Mouse (Mus musculus) kidney, embryonic 15.5 days (tissue): Measurements from ENCODE around the gene Gm4871. TPM values are rescaled to one million over a fixed set of nuclear protein-coding genes. Genes with fewer than 3 reads are reported as not detected.
"Not testable (repeated sequence)": the region's sequence is repeated elsewhere in the genome, so short reads cannot be mapped to it uniquely, and the experiment has no call there.

ENCODE experiments used
- ATAC-seq: fragments of 200-750 bp; cut with Nextera tagmentation; replicated peaks from 2 replicates; pipeline ENCODE4 v1.8.0; 2017; ENCODE audit warnings: moderate TSS enrichment; ENCODE audit not compliant: low FRiP score
- H3K27ac ChIP-seq: fragments of 300-500 bp; sonication (generic); 2 replicates; pipeline ENCODE4 v1.5.1; 2015; ENCODE audit warnings: mild to moderate bottlenecking, inconsistent platforms
- H3K27me3 ChIP-seq: fragments of 300-500 bp; sonication (generic); 2 replicates; pipeline ENCODE4 v1.6.1; 2015; ENCODE audit warnings: inconsistent platforms
- H3K36me3 ChIP-seq: fragments of 300-500 bp; sonication (generic); 2 replicates; pipeline ENCODE4 v1.6.1; 2015; ENCODE audit warnings: inconsistent platforms
- H3K4me1 ChIP-seq: fragments of 300-500 bp; sonication (generic); 2 replicates; pipeline ENCODE4 v1.6.1; 2015; ENCODE audit warnings: inconsistent platforms
- H3K4me2 ChIP-seq: fragments of 300-500 bp; sonication (generic); 2 replicates; pipeline ENCODE4 v1.6.1; 2015; ENCODE audit warnings: moderate library complexity, mild to moderate bottlenecking, inconsistent platforms
- H3K4me3 ChIP-seq: fragments of 300-500 bp; sonication (generic); replicated peaks from 2 replicates; pipeline ENCODE4 v1.5.1; 2015; ENCODE audit warnings: mild to moderate bottlenecking, inconsistent platforms
- H3K9ac ChIP-seq: fragments of 300-500 bp; sonication (generic); 2 replicates; pipeline ENCODE4 v1.6.1; 2015; ENCODE audit warnings: mild to moderate bottlenecking, inconsistent platforms
- H3K9me3 ChIP-seq: fragments of 300-500 bp; sonication (generic); replicated peaks from 2 replicates; pipeline ENCODE4 v1.6.1; 2016; ENCODE audit warnings: inconsistent platforms
- WGBS: fragments of 180-500 bp; shearing (Covaris S2); methylation state at CpG from one replicate; pipeline ENCODE4 v1.1.7; 2015; ENCODE audit warnings: mixed read lengths; 5-methylcytosine and 5-hydroxymethylcytosine counted together
- polyA plus RNA-seq: library from polyadenylated mRNA; unstranded; fragments of >200 nt; fragmentation: Nextera tagmentation; extraction: Ambion mirVana; gene quantifications from 2 replicates; pipeline ENCODE4 v1.2.1, GENCODE M21; 2015

The Gm4871 gene
- polyA plus RNA-seq, result not detected in 2 replicates

DNA sequence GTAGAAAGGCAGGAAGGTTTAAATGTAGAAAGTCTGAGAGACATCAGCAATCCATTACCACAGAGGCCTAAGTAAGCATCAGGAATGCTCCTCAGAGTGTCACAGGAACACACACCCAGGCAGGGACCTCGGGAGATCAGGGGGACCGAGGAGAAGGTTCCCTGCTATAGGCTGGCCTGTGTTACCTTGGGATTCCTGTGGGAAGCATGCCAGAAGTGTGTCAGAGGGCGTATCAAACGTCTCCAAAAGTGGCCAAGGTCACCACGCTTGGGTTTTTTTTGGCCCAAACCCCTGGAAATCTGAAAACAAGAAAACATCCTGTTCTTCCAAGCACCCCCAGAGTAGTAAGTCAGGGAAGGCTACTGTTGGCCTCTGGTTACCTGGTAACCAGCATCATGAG is at the start of gene Gm4871:
TSS of gene Gm4871 (minus strand) at position 364 of the 400 bp plus-strand sequence.
- H3K4me1 ChIP-seq, H3K4me3 ChIP-seq, H3K36me3 ChIP-seq, H3K27me3 ChIP-seq, H3K4me2 ChIP-seq, H3K9ac ChIP-seq, ATAC-seq, H3K27ac ChIP-seq, H3K9me3 ChIP-seq: not testable (repeated sequence)
- WGBS, result 56% methylated on average over 5 of the region's 5 CpGs

DNA sequence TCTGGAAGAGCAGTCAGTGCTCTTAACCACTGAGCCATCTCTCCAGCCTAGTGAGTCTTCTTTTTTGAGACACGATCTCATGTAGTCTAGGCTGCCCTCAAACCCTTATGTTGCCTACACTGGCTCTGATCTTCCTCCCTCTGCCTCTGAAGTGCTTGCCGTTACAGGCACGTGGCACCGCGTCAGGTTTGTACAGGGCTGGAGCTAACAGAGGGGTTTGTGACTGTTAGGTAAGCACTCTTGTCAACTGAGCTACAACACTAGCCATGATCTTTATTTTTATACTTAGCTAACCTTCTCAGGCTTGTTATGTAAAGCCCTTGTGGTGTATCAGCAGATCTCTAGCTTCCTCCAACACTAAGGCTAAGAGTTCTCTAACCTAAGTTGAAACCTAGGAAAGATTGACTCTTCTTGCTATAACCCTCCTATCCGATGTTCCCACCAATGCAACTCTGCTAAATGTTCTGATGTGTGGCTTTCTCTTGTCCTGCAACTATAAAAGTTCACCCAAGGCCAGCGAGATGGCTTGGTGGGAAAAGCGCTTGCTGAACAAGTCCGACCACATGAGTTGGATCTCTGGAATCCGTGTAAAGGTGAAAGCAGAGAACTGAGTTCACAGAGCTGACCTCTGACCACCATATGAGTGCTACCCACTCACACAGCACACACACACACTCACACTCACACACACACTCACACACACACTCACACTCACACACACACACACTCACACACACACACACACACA is 49.5 kb upstream of the Gm4871 start:
- no peak overlapping the region for H3K9ac ChIP-seq
- WGBS, result 87% methylated on average over 10 of the region's 10 CpGs
- no peak overlapping the region for H3K27ac ChIP-seq
- H3K4me2 ChIP-seq, result no peak overlapping the region
- H3K9me3 ChIP-seq, result no peaks in the 10 kb centered on the region
- ATAC-seq, result no peak
- 0 out of 2 replicates have a peak, but pooled peaks cover 6% of the 10 kb centered on the region for H3K36me3 ChIP-seq
- no peak overlapping the region for H3K4me3 ChIP-seq
- peaks cover 15% of the 10 kb centered on the region for H3K4me1 ChIP-seq
- H3K27me3 ChIP-seq, result no peaks in the 10 kb centered on the region

GRCm38 (mm10) chr5:145075081-145075480 is 42.5 kb upstream of the Gm4871 start:
- 60% methylated on average over 3 of the region's 3 CpGs for WGBS
- no peak for ATAC-seq

GRCm38 (mm10) chr5:145071342-145071741 is 38.8 kb upstream of the Gm4871 start:
- Histone ChIP-seq H3K4me3 (no peak overlapping the region), H3K9me3 (no peaks in the 10 kb centered on the region), H3K27me3 (peaks cover 3% of the 10 kb centered on the region; the same call in 1 of the 2 replicates), H3K27ac (no peak overlapping the region), H3K9ac (no peak overlapping the region), H3K4me1 (no peaks in the 10 kb centered on the region), H3K4me2 (no peak overlapping the region), H3K36me3 (no peaks in the 10 kb centered on the region)
- WGBS, result 60% methylated on average over 6 of the region's 6 CpGs
- no peak for ATAC-seq

More at GRCm38 (mm10) chr5:145075081-145075480, 42.5 kb upstream of the Gm4871 start:
- Histone ChIP-seq H3K27me3 (no peaks in the 10 kb centered on the region), H3K27ac (no peak overlapping the region), H3K9ac (no peak overlapping the region), H3K9me3 (no peaks in the 10 kb centered on the region), H3K36me3 (no peaks in the 10 kb centered on the region), H3K4me3 (no peak overlapping the region), H3K4me2 (no peak overlapping the region), H3K4me1 (no peaks in the 10 kb centered on the region)

- no peak overlapping the region for H3K4me3 ChIP-seq
- no peaks in the 10 kb centered on the region for H3K4me1 ChIP-seq
- no peak overlapping the region for H3K4me2 ChIP-seq
- H3K9ac ChIP-seq, result no peak overlapping the region
- no peaks in the 10 kb centered on the region for H3K36me3 ChIP-seq
- no peaks in the 10 kb centered on the region for H3K9me3 ChIP-seq
- H3K27ac ChIP-seq, result no peak overlapping the region
- peak; percentile 40; the same call in 1 of the 2 replicates for ATAC-seq
- 0% methylated on average over 5 of the region's 5 CpGs for WGBS
- H3K27me3 ChIP-seq, result peaks cover 3% of the 10 kb centered on the region; the same call in 1 of the 2 replicates
These were observed 37.2 kb upstream of the Gm4871 start for GRCm38 (mm10) chr5:145069707-145070106.

GRCm38 (mm10) chr5:145068863-145069262 is 36.3 kb upstream of the Gm4871 start:
- Histone ChIP-seq H3K27me3 (peaks cover 3% of the 10 kb centered on the region; the same call in 1 of the 2 replicates), H3K4me3 (no peak overlapping the region), H3K4me1 (no peaks in the 10 kb centered on the region), H3K9me3 (no peaks in the 10 kb centered on the region), H3K27ac (no peak overlapping the region), H3K4me2 (no peak overlapping the region), H3K36me3 (no peaks in the 10 kb centered on the region), H3K9ac (no peak overlapping the region)
- no peak for ATAC-seq
- 50% methylated on average over 3 of the region's 3 CpGs for WGBS

- no peak for ATAC-seq
- H3K4me1 ChIP-seq, result no peaks in the 10 kb centered on the region
- H3K9ac ChIP-seq, result no peak overlapping the region
- 95% methylated on average over 1 of the region's 1 CpGs for WGBS
- H3K4me2 ChIP-seq, result no peak overlapping the region
- H3K36me3 ChIP-seq, result no peaks in the 10 kb centered on the region
- no peak overlapping the region for H3K27ac ChIP-seq
- H3K27me3 ChIP-seq, result peaks cover 3% of the 10 kb centered on the region; the same call in 1 of the 2 replicates
- no peak overlapping the region for H3K4me3 ChIP-seq
- no peaks in the 10 kb centered on the region for H3K9me3 ChIP-seq
These were observed 32.3 kb upstream of the Gm4871 start for GRCm38 (mm10) chr5:145064765-145065340.

GRCm38 (mm10) chr5:145059524-145059923 is 27.0 kb upstream of the Gm4871 start:
- Histone ChIP-seq H3K4me1 (no peaks in the 10 kb centered on the region), H3K4me2 (no peak overlapping the region), H3K27me3 (no peaks in the 10 kb centered on the region), H3K9me3 (no peaks in the 10 kb centered on the region), H3K9ac (no peak overlapping the region), H3K4me3 (no peak overlapping the region), H3K27ac (no peak overlapping the region), H3K36me3 (no peaks in the 10 kb centered on the region)
- ATAC-seq, result 0 out of 2 replicates have a peak, but pooled peaks have one; percentile 29
- 85% methylated on average over 2 of the region's 2 CpGs for WGBS

GRCm38 (mm10) chr5:145058722-145059121 is 26.2 kb upstream of the Gm4871 start:
- Histone ChIP-seq H3K4me2 (no peak overlapping the region), H3K9ac (no peak overlapping the region), H3K4me1 (no peaks in the 10 kb centered on the region), H3K27me3 (no peaks in the 10 kb centered on the region), H3K9me3 (no peaks in the 10 kb centered on the region), H3K27ac (no peak overlapping the region), H3K36me3 (no peaks in the 10 kb centered on the region), H3K4me3 (no peak overlapping the region)
- WGBS, result 92% methylated on average over 7 of the region's 7 CpGs
- ATAC-seq, result no peak

DNA sequence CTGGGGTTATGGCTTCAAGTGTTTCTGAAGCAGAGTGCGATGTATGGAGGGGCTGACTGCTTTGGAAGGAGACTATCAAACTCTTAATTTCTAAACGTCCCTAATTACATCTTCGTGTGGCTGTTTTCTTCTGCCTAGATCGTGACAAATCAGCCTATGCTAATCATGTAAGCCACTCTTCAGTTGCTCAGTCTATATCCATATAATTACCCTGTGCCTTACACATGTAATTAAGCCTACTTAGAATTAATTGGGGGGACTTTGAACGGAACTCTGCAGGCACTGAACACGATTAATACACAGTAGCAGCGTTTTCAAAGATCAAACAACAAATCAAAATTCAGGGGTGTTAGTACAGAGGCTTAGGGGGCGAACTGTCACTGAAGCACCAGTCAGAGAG is 25.4 kb upstream of the Gm4871 start:
- Histone ChIP-seq H3K4me1 (no peaks in the 10 kb centered on the region), H3K27ac (no peak overlapping the region), H3K27me3 (no peaks in the 10 kb centered on the region), H3K4me3 (no peak overlapping the region), H3K9ac (no peak overlapping the region), H3K4me2 (no peak overlapping the region), H3K36me3 (no peaks in the 10 kb centered on the region), H3K9me3 (no peaks in the 10 kb centered on the region)
- ATAC-seq, result no peak
- 77% methylated on average over 8 of the region's 8 CpGs for WGBS

DNA sequence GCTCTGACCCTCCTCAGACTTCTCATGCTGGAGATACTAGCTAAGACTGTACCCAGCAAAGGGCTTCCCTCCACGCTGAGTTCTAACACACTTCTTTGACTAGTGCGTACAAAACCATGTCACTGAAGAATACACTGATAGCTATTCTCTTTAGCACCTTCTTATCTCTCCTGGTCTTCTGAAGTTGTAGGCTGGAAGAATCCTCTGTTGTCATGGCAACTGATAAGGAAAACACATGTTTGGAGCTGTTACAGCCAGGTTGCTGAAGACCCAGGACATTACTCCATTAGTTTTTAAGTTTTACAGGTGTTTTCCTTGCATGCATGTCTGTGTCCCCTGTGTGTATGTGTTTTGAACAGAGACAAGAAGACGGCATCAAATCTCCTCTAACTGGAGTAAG is 21.6 kb upstream of the Gm4871 start:
- H3K4me2 ChIP-seq, H3K27me3 ChIP-seq, H3K27ac ChIP-seq, H3K4me1 ChIP-seq, H3K36me3 ChIP-seq, H3K4me3 ChIP-seq, ATAC-seq, H3K9ac ChIP-seq, H3K9me3 ChIP-seq: not testable (repeated sequence)
- WGBS, result 89% methylated on average over 3 of the region's 3 CpGs

- H3K9ac ChIP-seq, H3K36me3 ChIP-seq, H3K4me3 ChIP-seq, ATAC-seq, H3K27me3 ChIP-seq, H3K27ac ChIP-seq, H3K4me1 ChIP-seq, H3K4me2 ChIP-seq, H3K9me3 ChIP-seq: not testable (repeated sequence)
- WGBS, result 20% methylated on average over 3 of the region's 3 CpGs
These were observed 10.1 kb upstream of the Gm4871 start, which contains the start of gene 1700018F24Rik for GRCm38 (mm10) chr5:145042690-145043089. Gene 1700018F24Rik, plus strand, starts transcription at chr5:145042990.
